ENCODE assay signal across 22 mouse cellular contexts in the genomic region with DNA sequence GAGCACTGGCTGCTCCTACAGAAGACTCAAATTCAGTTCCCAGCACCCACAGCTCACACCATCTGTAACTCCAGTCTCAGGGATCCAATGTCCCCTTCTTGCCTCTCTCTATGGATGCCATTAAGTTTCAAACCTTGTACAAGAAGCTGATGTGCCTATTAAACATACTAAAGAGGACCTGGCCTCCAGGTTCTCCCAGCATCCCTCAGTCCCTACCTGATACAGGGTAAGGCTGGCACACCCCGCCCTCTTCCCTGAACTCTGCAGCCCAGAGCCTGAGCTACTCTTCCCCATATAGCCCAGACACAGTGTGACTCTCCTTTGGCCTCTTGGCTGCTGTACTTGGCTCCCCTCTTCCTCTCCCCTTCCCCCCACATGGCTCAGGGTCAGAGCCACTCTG. TPM values are rescaled to one million over a fixed set of nuclear protein-coding genes. Genes with fewer than 3 reads are reported as not detected.
DNase-seq lines count a peak whose midpoint lies in the region; ATAC-seq and TF ChIP-seq lines count a peak whose summit lies in the region.
"Had no signal": no experiment of that assay in that cellular context is flagged by ENCODE, and none has a peak within 500 bp of the region (broad histone marks: within the 10 kb centered on the region; RNA-seq: fewer than 3 reads in every experiment).

No protein-coding gene starts in this region.

- H3K27ac ChIP-seq in liver, adult 2 months (replicated peaks; ENCODE audit: insufficient read depth, low read depth, low read length): no peak overlapping the region
- H3K27ac ChIP-seq in liver, embryonic 11.5 days (ENCODE audit: low read depth, low read length): no peak overlapping the region
- H3K27ac ChIP-seq: forebrain, embryonic 13.5 days; heart, adult 2 months; hindbrain, embryonic 13.5 days; limb, embryonic 10.5 days; limb, embryonic 15.5 days; liver, embryonic 15.5 days had no signal

- DNase-seq in adrenal gland, adult 2 months: peak; percentile 20
- no peak for DNase-seq in adrenal gland, postnatal 14 days
- peak; percentile 25 for DNase-seq in cerebellum, adult 9-10 months
- DNase-seq in cerebellum, postnatal 4 days (ENCODE audit: low spot score in 2 of 2): no peak
- DNase-seq in liver, adult 2 months (ENCODE audit: extremely low read depth, low read depth, low spot score): peak; percentile 24
- no peak for DNase-seq in liver, embryonic 11.5 days (ENCODE audit: low spot score)
- peak; percentile 54 for DNase-seq in adipocyte (ENCODE audit: low spot score)
- DNase-seq: heart, adult 2 months; heart, postnatal 4 days; kidney, postnatal 14 days; layer of hippocampus, adult 9-11 months; lung, embryonic 14.5 days; lung, postnatal 14 days had no signal

- H3K9ac ChIP-seq in liver, adult 2 months (ENCODE audit: low read depth, low read length): no peak overlapping the region
- no peak overlapping the region for H3K9ac ChIP-seq in liver, embryonic 11.5 days (ENCODE audit: low read depth, low read length)
- H3K9ac ChIP-seq: forebrain, embryonic 13.5 days; heart, embryonic 12.5 days; hindbrain, embryonic 13.5 days; limb, embryonic 15.5 days; liver, embryonic 15.5 days; lung, embryonic 14.5 days had no signal

- no peak for TF ChIP-seq POLR2A in liver, adult 2 months (IDR thresholded peaks at IDR 0.05; ENCODE audit: extremely low read depth, insufficient read depth, low read length)

- WGBS in liver, adult 2 months: 92% methylated on average over 1 of the region's 1 CpGs
- WGBS in liver, embryonic 11.5 days: 75% methylated on average over 1 of the region's 1 CpGs

- no peak for ATAC-seq in liver, embryonic 11.5 days (replicated peaks; ENCODE audit: low FRiP score)
- ATAC-seq: forebrain, embryonic 13.5 days; intestine, embryonic 16.5 days; midbrain, embryonic 16.5 days had no signal

- no peaks in the 10 kb centered on the region for H3K9me3 ChIP-seq in liver, embryonic 11.5 days (ENCODE audit: control insufficient read depth, low read length)
- H3K9me3 ChIP-seq: forebrain, embryonic 13.5 days; G1E; heart, embryonic 12.5 days; hindbrain, embryonic 13.5 days; limb, embryonic 10.5 days; limb, embryonic 15.5 days; liver, embryonic 15.5 days had no signal

- no peak overlapping the region for H3K4me3 ChIP-seq in liver, adult 2 months (ENCODE audit: insufficient read depth, low read depth, low read length)
- H3K4me3 ChIP-seq in liver, embryonic 11.5 days (ENCODE audit: low read depth, low read length): no peak overlapping the region
- H3K4me3 ChIP-seq: forebrain, embryonic 13.5 days; heart, adult 2 months; heart, embryonic 12.5 days; hindbrain, embryonic 13.5 days; limb, embryonic 10.5 days; limb, embryonic 15.5 days; liver, embryonic 15.5 days had no signal

- H3K4me1 ChIP-seq in liver, adult 2 months (ENCODE audit: control insufficient read depth, insufficient read depth, low read length): peaks cover 12% of the 10 kb centered on the region
- H3K4me1 ChIP-seq in liver, embryonic 11.5 days (replicated peaks; ENCODE audit: control insufficient read depth, insufficient read depth, low read length): peaks cover 24% of the 10 kb centered on the region

- no peaks in the 10 kb centered on the region for H3K27me3 ChIP-seq in liver, adult 2 months (ENCODE audit: control insufficient read depth, insufficient read depth, low read length)
- no peaks in the 10 kb centered on the region for H3K27me3 ChIP-seq in liver, embryonic 11.5 days (replicated peaks; ENCODE audit: control insufficient read depth, insufficient read depth, low read length)
- H3K27me3 ChIP-seq: forebrain, embryonic 13.5 days; heart, embryonic 12.5 days; hindbrain, embryonic 13.5 days; limb, embryonic 15.5 days; liver, embryonic 15.5 days had no signal

- TF ChIP-seq CTCF in liver, adult 2 months (IDR thresholded peaks at IDR 0.05; ENCODE audit: low read depth, low read length): no peak

- H3K79me2 ChIP-seq in liver, adult 2 months (ENCODE audit: control insufficient read depth, insufficient read depth, low read length): peaks cover 16% of the 10 kb centered on the region; the same call in 1 of the 2 replicates

- H3K36me3 ChIP-seq in liver, adult 2 months (ENCODE audit: control insufficient read depth, insufficient read depth, low read length): peaks cover 6% of the 10 kb centered on the region; the same call in 1 of the 2 replicates
- peaks cover 14% of the 10 kb centered on the region; the same call in 1 of the 2 replicates for H3K36me3 ChIP-seq in liver, embryonic 11.5 days (ENCODE audit: control insufficient read depth, insufficient read depth, low read length)
- H3K36me3 ChIP-seq: G1E had no signal

- H3K4me2 ChIP-seq in liver, embryonic 11.5 days: no peak overlapping the region
- H3K4me2 ChIP-seq: forebrain, embryonic 13.5 days; heart, embryonic 12.5 days; hindbrain, embryonic 13.5 days; limb, embryonic 15.5 days; liver, embryonic 15.5 days; lung, embryonic 14.5 days had no signal

RNA-seq across cellular contexts. Expression of a gene that starts 38.9 kb away (rescaled TPM):
- 100 to 1,000 TPM in 1 of 2 experiments, 10 to 100 TPM in 1; 92.7 to 113 TPM for total RNA-seq in adrenal gland, adult 2 months (2021)
- 43.9 and 47.6 TPM in 2 replicates for polyA plus RNA-seq in adrenal gland, adult 2 months (2012; rRNA removed)
- total RNA-seq in adrenal gland, postnatal 14 days (2021): 75.6 and 77.7 TPM in 2 replicates
- total RNA-seq in liver, adult 2 months (2014; rRNA removed): 8.1 and 17.7 TPM in 2 replicates
- 14.9 and 15.7 TPM in 2 replicates for polyA plus RNA-seq in liver, adult 2 months (2012; rRNA removed)
- 8.0 and 11.8 TPM in 2 replicates for polyA plus RNA-seq in liver, embryonic 11.5 days (2014; fragmentation: Nextera tagmentation; extraction: Ambion mirVana)

Comparison
In these comparisons a context has a peak if more than half of its experiments do, and no peak if none do; other contexts are left out.
1. DNase-seq: peak in adrenal gland, adult 2 months (single experiment), cerebellum, adult 9-10 months (single experiment), liver, adult 2 months (single experiment) and adipocyte (single experiment); none in adrenal gland, postnatal 14 days (single experiment), cerebellum, postnatal 4 days (0 of 2) and liver, embryonic 11.5 days (single experiment).